Mouse (Mus musculus) ES-E14 (cell line): ENCODE measurements around the gene Olfr65.

Experiments
- CHD2 ChIP-seq: IDR thresholded peaks from 2 replicates; pipeline ENCODE4 v1.6.1; 2014; ENCODE audit warnings: mild to moderate bottlenecking, low read depth, low read length, inconsistent platforms
- HCFC1 ChIP-seq: IDR thresholded peaks from 2 replicates; pipeline ENCODE4 v1.6.1; 2012; ENCODE audit warnings: low read length, inconsistent platforms, borderline replicate concordance; ENCODE audit not compliant: insufficient read depth
- MAFK ChIP-seq: IDR thresholded peaks from 2 replicates; pipeline ENCODE4 v1.6.1; 2014; ENCODE audit warnings: mild to moderate bottlenecking, low read depth, low read length, inconsistent platforms; ENCODE audit not compliant: insufficient read depth
- ZC3H11A ChIP-seq: IDR thresholded peaks from 2 replicates; pipeline ENCODE4 v1.6.1; 2012; ENCODE audit warnings: low read depth, mild to moderate bottlenecking, inconsistent platforms, low read length, borderline replicate concordance

DNA sequence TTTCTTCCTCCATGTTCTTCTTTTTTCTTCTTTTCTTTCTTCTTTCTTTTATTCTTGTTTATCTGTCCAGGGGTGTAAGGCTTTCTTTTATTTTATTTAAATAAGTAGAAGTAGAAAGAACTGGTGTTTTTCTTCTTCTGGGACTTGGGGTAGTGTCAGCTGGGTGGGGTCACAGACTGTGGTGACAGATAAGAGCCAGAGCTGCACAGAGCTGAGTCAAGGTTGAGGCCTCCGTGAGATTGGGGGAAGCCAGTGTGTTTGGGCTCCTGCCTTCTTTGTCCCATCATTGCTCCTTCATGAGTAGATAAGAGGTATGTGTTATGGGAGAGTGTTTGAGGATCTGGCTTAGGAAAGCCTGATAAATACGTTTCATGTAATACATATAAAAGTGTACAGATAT, 44.2 kb upstream of the Olfr65 start:
- TF ChIP-seq MAFK (no peak), ZC3H11A (no peak), HCFC1 (no peak), CHD2 (no peak)
